Mouse (Mus musculus) adrenal gland, postnatal 14 days (tissue): ENCODE results near the gene Rtl8a. TPM values are rescaled to one million over a fixed set of nuclear protein-coding genes. Genes with fewer than 3 reads are reported as not detected.
"Not testable (repeated sequence)": the region's sequence is repeated elsewhere in the genome, so short reads cannot be mapped to it uniquely, and the experiment has no call there.

Experiments used
- DNase-seq: peaks from one replicate; pipeline ENCODE4 v3.0.0; 2021; ENCODE audit warnings: mixed read lengths
- long read RNA-seq, 2 experiments: library from polyadenylated mRNA; stranded (forward); transcript quantifications; one replicate each; pipeline ENCODE4 v2.0.0; 2021
- total RNA-seq: library from RNA; stranded (reverse); gene quantifications from 2 replicates; pipeline ENCODE4 v1.2.3, GENCODE M21; 2021

The Rtl8a gene
- total RNA-seq = 141 and 165 TPM in 2 replicates
- long read RNA-seq, experiment 1, transcript Rtl8a-201 (1 exons, 1,195 nt) = major isoform, 106 of 106 reads
- long read RNA-seq, experiment 1, partial matches to known transcripts = 0 of 106 reads
- long read RNA-seq, experiment 1, other reads (novel, unspliced or antisense) = 0 of 106 reads
- long read RNA-seq, experiment 2, transcript Rtl8a-201 (1 exons, 1,195 nt) = major isoform, 78 of 80 reads
- long read RNA-seq, experiment 2, partial matches to known transcripts = 0 of 80 reads
- long read RNA-seq, experiment 2, other reads (novel, unspliced or antisense) = 2 of 80 reads

GRCm38 (mm10) chrX:53642980-53643961 is at the start of gene Rtl8a:
Gene Rtl8a, minus strand, starts transcription at chrX:53643682.
- peak; percentile 89 for DNase-seq

GRCm38 (mm10) chrX:53693141-53693540 is 49.7 kb upstream of the Rtl8a start:
- DNase-seq = no peak

GRCm38 (mm10) chrX:53692065-53692464 is 48.6 kb upstream of the Rtl8a start:
- no peak for DNase-seq

GRCm38 (mm10) chrX:53684676-53685075 is 41.2 kb upstream of the Rtl8a start:
- not testable (repeated sequence) for DNase-seq

- DNase-seq = not testable (repeated sequence)
These were observed 39.2 kb upstream of the Rtl8a start for GRCm38 (mm10) chrX:53682650-53683049.

GRCm38 (mm10) chrX:53676943-53677342 is 33.5 kb upstream of the Rtl8a start:
- peak; percentile 70 for DNase-seq

GRCm38 (mm10) chrX:53670696-53671095 is 27.2 kb upstream of the Rtl8a start:
- not testable (repeated sequence) for DNase-seq

GRCm38 (mm10) chrX:53670294-53670693 is 26.8 kb upstream of the Rtl8a start, which contains the start of gene Rtl8b:
Gene Rtl8b, minus strand, starts transcription at chrX:53670408.
- peak; percentile 87 for DNase-seq

GRCm38 (mm10) chrX:53669557-53670270 is 26.2 kb upstream of the Rtl8a start:
- not testable (repeated sequence) for DNase-seq

- DNase-seq = not testable (repeated sequence)
These were observed 9.4 kb upstream of the Rtl8a start for GRCm38 (mm10) chrX:53652917-53653316.

GRCm38 (mm10) chrX:53645885-53646284 is 2.4 kb upstream of the Rtl8a start:
- DNase-seq = no peak

GRCm38 (mm10) chrX:53642604-53642979 is 890 bp downstream of the Rtl8a start:
- DNase-seq = not testable (repeated sequence)

- DNase-seq = not testable (repeated sequence)
These were observed 5.4 kb downstream of the Rtl8a start for GRCm38 (mm10) chrX:53638107-53638506.

GRCm38 (mm10) chrX:53611395-53611794 is 32.1 kb downstream of the Rtl8a start:
- not testable (repeated sequence) for DNase-seq

- DNase-seq = peak; percentile 70
These were observed 32.9 kb downstream of the Rtl8a start for GRCm38 (mm10) chrX:53610571-53610970.

GRCm38 (mm10) chrX:53608879-53609278 is 34.6 kb downstream of the Rtl8a start, which contains the start of gene Gm14597:
Gene Gm14597, minus strand, starts transcription at chrX:53608979.
- DNase-seq = not testable (repeated sequence)

GRCm38 (mm10) chrX:53608122-53608813 is 35.2 kb downstream of the Rtl8a start:
- DNase-seq = peak; percentile 17

GRCm38 (mm10) chrX:53607242-53608121 is 36.0 kb downstream of the Rtl8a start, which contains the start of gene Rtl8c:
Gene Rtl8c, plus strand, starts transcription at chrX:53608032.
- peak; percentile 80 for DNase-seq

- DNase-seq = peak; percentile 44
These were observed 37.3 kb downstream of the Rtl8a start for GRCm38 (mm10) chrX:53606176-53606575.

- DNase-seq = peak; percentile 76
These were observed 43.5 kb downstream of the Rtl8a start for GRCm38 (mm10) chrX:53599993-53600392.
